Mouse (Mus musculus) telencephalon, adult 2 months (tissue): ENCODE results near the gene Pmel.
"Not testable (repeated sequence)": the region's sequence is repeated elsewhere in the genome, so short reads cannot be mapped to it uniquely, and the experiment has no call there.

Experiments
- DNase-seq: peaks from one replicate; pipeline ENCODE4 v3.0.0-alpha.2; 2011; ENCODE audit warnings: low read depth, low spot score

The Pmel gene

GRCm38 (mm10) chr10:128702328-128703007, 1.5 kb upstream of the Pmel start:
- no peak for DNase-seq

GRCm38 (mm10) chr10:128704491-128705316, 709 bp downstream of the Pmel start, which contains the start of gene Cdk2:
TSS of gene Cdk2 (minus strand) at chr10:128705031.
- DNase-seq: peak; percentile 18

GRCm38 (mm10) chr10:128705317-128705693, 1.3 kb downstream of the Pmel start:
- DNase-seq: no peak

- not testable (repeated sequence) for DNase-seq
Observed at GRCm38 (mm10) chr10:128711318-128711717, 7.3 kb downstream of the Pmel start.

GRCm38 (mm10) chr10:128715559-128716537, 11.9 kb downstream of the Pmel start:
- no peak for DNase-seq

- not testable (repeated sequence) for DNase-seq
Observed at GRCm38 (mm10) chr10:128725466-128725865, 21.5 kb downstream of the Pmel start.

GRCm38 (mm10) chr10:128728059-128728458, 24.1 kb downstream of the Pmel start:
- no peak for DNase-seq

- DNase-seq: no peak
Observed at GRCm38 (mm10) chr10:128731002-128731433, 27.0 kb downstream of the Pmel start.

GRCm38 (mm10) chr10:128731992-128732391, 28.0 kb downstream of the Pmel start:
- no peak for DNase-seq

- DNase-seq: no peak
Observed at GRCm38 (mm10) chr10:128737435-128737834, 33.4 kb downstream of the Pmel start.

GRCm38 (mm10) chr10:128740296-128740695, 36.3 kb downstream of the Pmel start:
- DNase-seq: no peak

GRCm38 (mm10) chr10:128742616-128743015, 38.6 kb downstream of the Pmel start:
- no peak for DNase-seq

GRCm38 (mm10) chr10:128743235-128743634, 39.2 kb downstream of the Pmel start:
- no peak for DNase-seq

GRCm38 (mm10) chr10:128743791-128744191, 39.8 kb downstream of the Pmel start:
- DNase-seq: no peak

- DNase-seq: no peak
Observed at GRCm38 (mm10) chr10:128744211-128744610, 40.2 kb downstream of the Pmel start.

- DNase-seq: no peak
Observed at GRCm38 (mm10) chr10:128744680-128745601, 40.9 kb downstream of the Pmel start, which contains the start of gene Dgka. TSS of gene Dgka (minus strand) at chr10:128744855.

GRCm38 (mm10) chr10:128745946-128746613, 42.1 kb downstream of the Pmel start:
- DNase-seq: no peak

GRCm38 (mm10) chr10:128746972-128747645, 43.1 kb downstream of the Pmel start:
- no peak for DNase-seq

- peak; percentile 17 for DNase-seq
Observed at GRCm38 (mm10) chr10:128747646-128748251, 43.8 kb downstream of the Pmel start, which contains the start of gene Pym1. TSS of gene Pym1 (plus strand) at chr10:128747889.
